In genomic region chr6:24408573-24409427, GRCm38 (mm10) we compare ENCODE assay signal across 9 mouse cellular contexts.
DNase-seq lines count a peak whose midpoint lies in the region; ATAC-seq lines count a peak whose summit lies in the region.
"Had no signal": no experiment of that assay in that cellular context is flagged by ENCODE, and none has a peak within 500 bp of the region (broad histone marks: within the 10 kb centered on the region; RNA-seq: fewer than 3 reads in every experiment).

No protein-coding gene starts in this region.

- DNase-seq in heart, postnatal 14 days = no peak
- peak; percentile 47 to 60 for DNase-seq in left cerebral cortex, postnatal 36 days (ENCODE audit: low spot score in 2 of 2)
- DNase-seq in adipocyte (ENCODE audit: low spot score) = no peak

- no peak overlapping the region for H3K4me2 ChIP-seq in heart, embryonic 11.5 days
- no peak overlapping the region for H3K4me2 ChIP-seq in forebrain, embryonic 12.5 days
- H3K4me2 ChIP-seq in intestine, embryonic 16.5 days (ENCODE audit: low read depth, low read length) = no peak overlapping the region

- no peaks in the 10 kb centered on the region for H3K9me3 ChIP-seq in heart, embryonic 11.5 days (replicated peaks; ENCODE audit: control insufficient read depth, low read length)
- no peaks in the 10 kb centered on the region for H3K9me3 ChIP-seq in forebrain, embryonic 12.5 days
- H3K9me3 ChIP-seq in intestine, embryonic 16.5 days (ENCODE audit: control insufficient read depth, low read length) = no peaks in the 10 kb centered on the region

- no peak overlapping the region for H3K27ac ChIP-seq in heart, embryonic 11.5 days (ENCODE audit: low read depth, low read length)
- H3K27ac ChIP-seq in forebrain, embryonic 12.5 days = no peak overlapping the region
- no peak overlapping the region for H3K27ac ChIP-seq in intestine, embryonic 16.5 days (ENCODE audit: low read length)

- 78% methylated on average over 11 of the region's 11 CpGs for WGBS in heart, embryonic 11.5 days (ENCODE audit: insufficient replicate concordance)
- 68% methylated on average over 11 of the region's 11 CpGs for WGBS in forebrain, embryonic 12.5 days
- WGBS in intestine, embryonic 16.5 days = 57% methylated on average over 11 of the region's 11 CpGs

- intact Hi-C loops in heart, postnatal 14 days (cut with DNase I) = no loop called here
- intact Hi-C loops in left cerebral cortex, postnatal 36 days (cut with DNase I) = no loop called here

- H3K4me3 ChIP-seq in heart, embryonic 11.5 days (ENCODE audit: low read depth, low read length) = no peak overlapping the region
- no peak overlapping the region for H3K4me3 ChIP-seq in forebrain, embryonic 12.5 days (replicated peaks)
- no peak overlapping the region for H3K4me3 ChIP-seq in intestine, embryonic 16.5 days (ENCODE audit: low read length)
- H3K4me3 ChIP-seq: megakaryocyte, embryonic 14.5 days had no signal

- ATAC-seq in heart, embryonic 11.5 days (replicated peaks; ENCODE audit: insufficient number of reproducible peaks, low FRiP score, low TSS enrichment) = peak; percentile 49; the same call in 1 of the 2 replicates
- ATAC-seq in forebrain, embryonic 12.5 days (ENCODE audit: low FRiP score) = peak; percentile 74
- peak; percentile 68; the same call in 1 of the 2 replicates for ATAC-seq in intestine, embryonic 16.5 days
- ATAC-seq in monocyte, adult 5-6 weeks (replicated peaks; ENCODE audit: insufficient number of reproducible peaks, low FRiP score, low TSS enrichment, poor library complexity, severe bottlenecking) = no peak
- no peak for ATAC-seq in erythroblast, adult 5-6 weeks (replicated peaks; ENCODE audit: low FRiP score, poor library complexity, severe bottlenecking)

- H3K9ac ChIP-seq in heart, embryonic 11.5 days (ENCODE audit: low read depth, low read length) = no peak overlapping the region
- H3K9ac ChIP-seq in forebrain, embryonic 12.5 days = no peak overlapping the region
- H3K9ac ChIP-seq in intestine, embryonic 16.5 days (ENCODE audit: low read depth, low read length) = no peak overlapping the region

- H3K36me3 ChIP-seq in heart, embryonic 11.5 days (ENCODE audit: control insufficient read depth, insufficient read depth, low read length) = no peaks in the 10 kb centered on the region
- H3K36me3 ChIP-seq in forebrain, embryonic 12.5 days (replicated peaks) = no peaks in the 10 kb centered on the region
- H3K36me3 ChIP-seq in intestine, embryonic 16.5 days (ENCODE audit: control insufficient read depth, insufficient read depth, low read length) = no peaks in the 10 kb centered on the region

- no peaks in the 10 kb centered on the region for H3K27me3 ChIP-seq in heart, embryonic 11.5 days (ENCODE audit: control insufficient read depth, insufficient read depth, low read length)
- H3K27me3 ChIP-seq in forebrain, embryonic 12.5 days = no peaks in the 10 kb centered on the region
- H3K27me3 ChIP-seq in intestine, embryonic 16.5 days (replicated peaks; ENCODE audit: control insufficient read depth, insufficient read depth, low read length) = no peaks in the 10 kb centered on the region
- H3K27me3 ChIP-seq: megakaryocyte, embryonic 14.5 days had no signal

- no peaks in the 10 kb centered on the region for H3K4me1 ChIP-seq in heart, embryonic 11.5 days (ENCODE audit: control insufficient read depth, insufficient read depth, low read length)
- H3K4me1 ChIP-seq in forebrain, embryonic 12.5 days = no peaks in the 10 kb centered on the region
- H3K4me1 ChIP-seq in intestine, embryonic 16.5 days (ENCODE audit: control insufficient read depth, insufficient read depth, low read length) = peaks cover 3% of the 10 kb centered on the region; the same call in 1 of the 2 replicates
- H3K4me1 ChIP-seq: megakaryocyte, embryonic 14.5 days had no signal

Comparison
In these comparisons a context has a peak if more than half of its experiments do, and no peak if none do; other contexts are left out.
1. ATAC-seq: peak in heart, embryonic 11.5 days (single experiment), forebrain, embryonic 12.5 days (single experiment) and intestine, embryonic 16.5 days (single experiment); none in monocyte, adult 5-6 weeks (single experiment) and erythroblast, adult 5-6 weeks (single experiment).
2. DNase-seq: peak in left cerebral cortex, postnatal 36 days (2 of 2); none in heart, postnatal 14 days (0 of 2) and adipocyte (single experiment).